Mouse (Mus musculus): ENCODE data around the gene Il1rn. TPM values are rescaled to one million over a fixed set of nuclear protein-coding genes. Genes with fewer than 3 reads are reported as not detected.

Gene Il1rn
- polyA plus RNA-seq, 1 experiment from 2014 or later, result 1.9 TPM

DNA sequence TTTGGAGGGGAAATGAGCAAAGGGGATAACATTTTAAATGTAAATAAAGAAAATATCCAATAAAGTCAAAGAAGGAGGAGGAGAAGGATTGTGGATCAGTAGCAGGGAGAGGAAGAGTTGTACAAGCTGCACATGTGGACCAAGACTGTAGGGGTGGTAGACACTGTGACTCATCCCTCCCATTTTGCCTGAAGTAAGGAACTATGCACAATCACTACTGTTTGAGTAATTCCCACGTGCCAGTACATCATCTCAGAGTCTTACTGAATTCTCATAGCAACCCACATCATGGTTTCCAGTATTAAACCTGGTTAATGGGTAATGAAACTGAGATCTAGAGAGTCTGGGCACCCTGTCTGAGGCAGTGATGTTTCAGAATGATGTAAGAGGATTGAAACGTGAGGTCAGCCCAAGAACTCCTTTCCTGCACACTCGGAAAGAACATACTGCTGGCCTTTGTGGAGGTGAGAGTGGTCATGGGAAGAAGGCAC lies 4.8 kb downstream of the Il1rn start:
- Histone ChIP-seq H3K4me1 (ENCODE audit: control insufficient read depth, insufficient read depth, low read length) (no peaks in the 10 kb centered on the region), H3K4me3 (ENCODE audit: low read depth, low read length) (no peak overlapping the region), H3K36me3 (ENCODE audit: control insufficient read depth, insufficient read depth, low read length) (no peaks in the 10 kb centered on the region), H3K9me3 (ENCODE audit: control insufficient read depth, low read depth, low read length) (no peaks in the 10 kb centered on the region), H3K4me2 (replicated peaks; ENCODE audit: low read depth, low read length) (no peak overlapping the region), H3K27ac (ENCODE audit: low read length) (no peak overlapping the region), H3K27me3 (ENCODE audit: control insufficient read depth, insufficient read depth, low read length) (no peaks in the 10 kb centered on the region), H3K9ac (replicated peaks; ENCODE audit: low read depth, low read length) (no peak overlapping the region)
- no peak for ATAC-seq (ENCODE audit: insufficient number of reproducible peaks, insufficient read depth, low FRiP score, low read depth)
- WGBS, result 59% methylated on average over 3 of the region's 3 CpGs

DNA sequence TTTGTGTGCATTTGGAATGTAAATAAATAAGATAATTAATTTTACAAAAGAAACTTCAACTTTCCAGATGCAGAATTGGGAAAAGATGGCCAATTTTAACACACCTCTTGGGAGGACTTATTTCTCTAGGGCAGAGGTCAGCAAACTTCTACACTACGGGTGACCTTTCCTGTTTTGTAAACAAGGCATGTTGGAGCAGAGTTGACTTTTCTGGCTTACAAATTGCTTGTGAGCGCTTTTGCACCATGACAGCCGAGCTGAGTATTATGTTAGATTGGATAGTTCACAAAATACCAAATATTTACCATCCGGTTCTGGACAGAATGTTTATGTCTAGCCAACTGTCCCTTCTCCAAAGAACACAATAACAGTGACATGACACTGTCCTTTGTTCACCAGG lies 8.0 kb downstream of the Il1rn start:
- 49% methylated on average over 4 of the region's 4 CpGs for WGBS
- H3K4me3 ChIP-seq (ENCODE audit: low read depth, low read length), result no peak overlapping the region

DNA sequence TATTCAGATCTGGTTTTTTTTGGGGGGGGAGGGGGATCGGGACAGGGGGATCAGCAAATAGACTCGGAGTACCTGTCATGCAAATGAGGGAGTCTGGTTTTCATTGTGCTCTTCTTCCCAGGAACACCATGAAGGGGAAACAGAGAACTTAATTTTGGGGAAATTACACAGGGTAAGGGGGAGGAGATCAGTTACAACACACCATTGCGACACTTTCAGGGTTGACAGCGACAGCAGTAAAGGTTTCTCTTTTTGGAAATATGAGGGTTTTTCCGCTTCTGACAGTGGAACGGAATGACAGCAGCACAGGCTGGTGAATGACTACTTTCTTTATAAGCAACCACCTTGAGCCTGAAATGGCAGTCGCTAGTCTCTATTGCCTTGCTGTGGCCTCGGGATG lies 8.4 kb downstream of the Il1rn start:
- Histone ChIP-seq H3K27ac (ENCODE audit: low read length) (no peak overlapping the region), H3K9me3 (ENCODE audit: control insufficient read depth, low read depth, low read length) (no peaks in the 10 kb centered on the region), H3K4me1 (ENCODE audit: control insufficient read depth, insufficient read depth, low read length) (no peaks in the 10 kb centered on the region), H3K4me2 (replicated peaks; ENCODE audit: low read depth, low read length) (no peak overlapping the region), H3K9ac (replicated peaks; ENCODE audit: low read depth, low read length) (no peak overlapping the region), H3K4me3 (ENCODE audit: low read depth, low read length) (no peak overlapping the region), H3K36me3 (ENCODE audit: control insufficient read depth, insufficient read depth, low read length) (no peaks in the 10 kb centered on the region), H3K27me3 (ENCODE audit: control insufficient read depth, insufficient read depth, low read length) (no peaks in the 10 kb centered on the region)
- 77% methylated on average over 8 of the region's 8 CpGs for WGBS
- ATAC-seq (ENCODE audit: insufficient number of reproducible peaks, insufficient read depth, low FRiP score, low read depth), result no peak

More for the DNA sequence above, 8.0 kb downstream of the Il1rn start:
- ATAC-seq (ENCODE audit: insufficient number of reproducible peaks, insufficient read depth, low FRiP score, low read depth), result no peak
- no peak overlapping the region for H3K9ac ChIP-seq (replicated peaks; ENCODE audit: low read depth, low read length)
- H3K27me3 ChIP-seq (ENCODE audit: control insufficient read depth, insufficient read depth, low read length), result no peaks in the 10 kb centered on the region
- no peaks in the 10 kb centered on the region for H3K36me3 ChIP-seq (ENCODE audit: control insufficient read depth, insufficient read depth, low read length)
- no peak overlapping the region for H3K27ac ChIP-seq (ENCODE audit: low read length)
- H3K9me3 ChIP-seq (ENCODE audit: control insufficient read depth, low read depth, low read length), result no peaks in the 10 kb centered on the region
- no peaks in the 10 kb centered on the region for H3K4me1 ChIP-seq (ENCODE audit: control insufficient read depth, insufficient read depth, low read length)
- no peak overlapping the region for H3K4me2 ChIP-seq (replicated peaks; ENCODE audit: low read depth, low read length)

DNA sequence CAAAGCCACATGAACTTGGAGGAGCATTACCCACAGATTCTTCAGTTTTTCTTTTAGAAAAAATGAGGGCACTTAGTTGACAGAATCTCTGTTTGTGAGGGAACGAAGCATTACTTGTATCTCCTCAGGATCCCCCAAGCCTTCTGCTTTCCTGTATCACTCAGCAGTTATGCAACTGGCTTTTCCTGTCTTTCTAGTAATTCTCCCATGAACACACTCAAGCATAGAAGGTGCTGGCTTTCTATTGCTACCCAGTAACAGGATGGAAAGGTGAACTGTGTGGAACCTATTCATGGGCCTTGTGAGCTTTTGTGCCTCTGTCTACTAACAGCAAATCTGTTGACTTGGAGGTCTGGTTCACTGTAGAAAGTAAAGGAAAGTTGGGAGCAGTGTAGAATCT lies 11.3 kb downstream of the Il1rn start:
- no peak overlapping the region for H3K4me2 ChIP-seq (replicated peaks; ENCODE audit: low read depth, low read length)
- no peak for ATAC-seq (ENCODE audit: insufficient number of reproducible peaks, insufficient read depth, low FRiP score, low read depth)
- H3K36me3 ChIP-seq (ENCODE audit: control insufficient read depth, insufficient read depth, low read length), result no peaks in the 10 kb centered on the region
- no peaks in the 10 kb centered on the region for H3K9me3 ChIP-seq (ENCODE audit: control insufficient read depth, low read depth, low read length)
- H3K4me1 ChIP-seq (ENCODE audit: control insufficient read depth, insufficient read depth, low read length), result no peaks in the 10 kb centered on the region
- 86% methylated on average over 1 of the region's 1 CpGs for WGBS
- H3K4me3 ChIP-seq (ENCODE audit: low read depth, low read length), result no peak overlapping the region
- no peaks in the 10 kb centered on the region for H3K27me3 ChIP-seq (ENCODE audit: control insufficient read depth, insufficient read depth, low read length)
- no peak overlapping the region for H3K27ac ChIP-seq (ENCODE audit: low read length)
- no peak overlapping the region for H3K9ac ChIP-seq (replicated peaks; ENCODE audit: low read depth, low read length)

DNA sequence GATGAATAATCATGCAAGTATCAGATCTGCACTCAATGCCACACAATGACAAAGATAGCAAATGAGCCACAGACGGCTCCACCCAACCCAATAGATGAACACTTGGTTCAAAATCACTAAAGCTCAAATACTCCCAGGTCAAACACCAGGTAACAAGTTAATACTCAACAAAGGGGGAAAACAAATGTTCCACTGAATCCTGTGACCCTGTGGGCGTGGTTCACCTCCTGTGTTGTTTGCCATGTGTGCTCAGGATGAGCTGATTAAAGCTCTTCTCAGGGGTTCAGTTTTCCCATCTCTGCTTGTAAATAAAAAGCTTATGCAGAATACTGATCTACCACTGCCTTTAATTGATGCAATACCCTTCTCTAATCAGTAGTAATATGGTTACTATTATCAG lies 14.5 kb downstream of the Il1rn start:
- no peak for ATAC-seq (ENCODE audit: insufficient number of reproducible peaks, insufficient read depth, low FRiP score, low read depth)
- H3K4me1 ChIP-seq (ENCODE audit: control insufficient read depth, insufficient read depth, low read length), result no peaks in the 10 kb centered on the region
- H3K4me3 ChIP-seq (ENCODE audit: low read depth, low read length), result no peak overlapping the region
- WGBS, result 73% methylated on average over 2 of the region's 2 CpGs
- no peak overlapping the region for H3K9ac ChIP-seq (replicated peaks; ENCODE audit: low read depth, low read length)
- H3K4me2 ChIP-seq (replicated peaks; ENCODE audit: low read depth, low read length), result no peak overlapping the region
- H3K27me3 ChIP-seq (ENCODE audit: control insufficient read depth, insufficient read depth, low read length), result no peaks in the 10 kb centered on the region
- H3K27ac ChIP-seq (ENCODE audit: low read length), result no peak overlapping the region
- no peaks in the 10 kb centered on the region for H3K36me3 ChIP-seq (ENCODE audit: control insufficient read depth, insufficient read depth, low read length)
- no peaks in the 10 kb centered on the region for H3K9me3 ChIP-seq (ENCODE audit: control insufficient read depth, low read depth, low read length)

DNA sequence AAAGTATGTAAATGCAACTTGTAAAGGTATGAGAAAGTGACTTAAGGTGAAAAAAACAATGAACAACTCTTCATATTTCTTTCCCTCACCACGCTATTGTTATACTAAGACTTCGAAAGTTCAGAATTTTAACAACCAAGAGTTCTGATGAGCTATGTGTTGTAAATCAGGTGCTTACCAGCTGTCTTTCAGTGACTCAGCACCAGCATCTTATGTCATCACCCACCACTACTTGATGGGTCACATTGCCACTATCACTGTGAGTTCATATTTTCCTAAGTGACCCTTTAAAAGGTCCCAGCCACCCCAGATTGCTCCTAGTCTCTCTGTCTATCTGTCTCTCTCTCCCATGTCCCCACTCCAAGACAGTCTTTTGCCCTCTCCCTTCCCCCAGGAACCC lies 16.4 kb downstream of the Il1rn start:
- Histone ChIP-seq H3K9ac (replicated peaks; ENCODE audit: low read depth, low read length) (no peak overlapping the region), H3K4me2 (replicated peaks; ENCODE audit: low read depth, low read length) (no peak overlapping the region), H3K4me1 (ENCODE audit: control insufficient read depth, insufficient read depth, low read length) (no peaks in the 10 kb centered on the region), H3K27me3 (ENCODE audit: control insufficient read depth, insufficient read depth, low read length) (no peaks in the 10 kb centered on the region), H3K4me3 (ENCODE audit: low read depth, low read length) (no peak overlapping the region), H3K36me3 (ENCODE audit: control insufficient read depth, insufficient read depth, low read length) (no peaks in the 10 kb centered on the region), H3K9me3 (ENCODE audit: control insufficient read depth, low read depth, low read length) (no peaks in the 10 kb centered on the region), H3K27ac (ENCODE audit: low read length) (no peak overlapping the region)
- 93% methylated on average over 2 of the region's 2 CpGs for WGBS
- ATAC-seq (ENCODE audit: insufficient number of reproducible peaks, insufficient read depth, low FRiP score, low read depth), result no peak

DNA sequence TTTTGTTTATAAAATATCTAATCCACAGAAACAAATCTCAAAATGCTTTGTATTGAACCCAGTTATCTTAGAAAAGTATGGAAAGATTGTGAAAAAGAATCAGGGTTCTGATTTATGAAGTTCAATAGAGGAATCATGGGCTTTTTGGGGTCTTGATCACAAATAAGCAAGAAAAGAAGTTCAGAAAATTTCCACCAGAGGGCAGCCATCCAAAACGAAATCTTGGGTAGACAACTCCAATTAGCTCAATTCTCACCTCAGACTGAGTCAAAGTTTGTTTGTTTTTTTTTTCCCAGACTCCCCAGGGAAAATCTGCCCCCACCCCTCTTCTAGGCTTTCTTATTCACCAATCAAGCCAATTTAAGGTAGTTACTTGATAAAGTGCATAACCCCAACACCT lies 21.0 kb downstream of the Il1rn start:
- H3K27me3 ChIP-seq (ENCODE audit: control insufficient read depth, insufficient read depth, low read length), result no peaks in the 10 kb centered on the region
- no peak overlapping the region for H3K4me2 ChIP-seq (replicated peaks; ENCODE audit: low read depth, low read length)
- no peak overlapping the region for H3K9ac ChIP-seq (replicated peaks; ENCODE audit: low read depth, low read length)
- no peaks in the 10 kb centered on the region for H3K9me3 ChIP-seq (ENCODE audit: control insufficient read depth, low read depth, low read length)
- H3K36me3 ChIP-seq (ENCODE audit: control insufficient read depth, insufficient read depth, low read length), result no peaks in the 10 kb centered on the region
- no peaks in the 10 kb centered on the region for H3K4me1 ChIP-seq (ENCODE audit: control insufficient read depth, insufficient read depth, low read length)
- no peak overlapping the region for H3K27ac ChIP-seq (ENCODE audit: low read length)
- WGBS, result 3% methylated on average over 1 of the region's 1 CpGs
- H3K4me3 ChIP-seq (ENCODE audit: low read depth, low read length), result no peak overlapping the region
- ATAC-seq (ENCODE audit: insufficient number of reproducible peaks, insufficient read depth, low FRiP score, low read depth), result no peak

DNA sequence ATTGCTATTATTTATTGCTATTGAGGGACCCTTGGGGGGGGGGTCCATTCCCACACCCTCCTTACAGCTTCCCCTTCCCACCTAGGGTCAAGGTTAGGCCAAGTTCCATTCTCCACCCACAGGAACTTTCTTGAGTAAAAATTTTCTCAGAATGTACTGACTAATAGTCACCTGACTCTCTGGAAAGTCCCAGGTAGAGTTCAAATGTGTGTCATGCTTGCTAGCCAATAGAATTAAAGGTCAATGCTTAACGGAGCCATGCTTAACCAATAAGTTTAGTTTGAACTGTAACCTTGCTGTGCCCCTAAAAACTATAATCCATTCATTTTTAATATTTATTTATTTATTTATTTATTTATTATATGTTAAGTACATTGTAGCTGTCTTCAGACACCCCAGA lies 22.7 kb downstream of the Il1rn start:
- no peak for ATAC-seq (ENCODE audit: insufficient number of reproducible peaks, insufficient read depth, low FRiP score, low read depth)
- no peaks in the 10 kb centered on the region for H3K27me3 ChIP-seq (ENCODE audit: control insufficient read depth, insufficient read depth, low read length)
- no peaks in the 10 kb centered on the region for H3K4me1 ChIP-seq (ENCODE audit: control insufficient read depth, insufficient read depth, low read length)
- WGBS, result 89% methylated on average over 1 of the region's 1 CpGs
- no peaks in the 10 kb centered on the region for H3K9me3 ChIP-seq (ENCODE audit: control insufficient read depth, low read depth, low read length)
- no peak overlapping the region for H3K27ac ChIP-seq (ENCODE audit: low read length)
- no peak overlapping the region for H3K9ac ChIP-seq (replicated peaks; ENCODE audit: low read depth, low read length)
- H3K36me3 ChIP-seq (ENCODE audit: control insufficient read depth, insufficient read depth, low read length), result no peaks in the 10 kb centered on the region
- no peak overlapping the region for H3K4me3 ChIP-seq (ENCODE audit: low read depth, low read length)
- no peak overlapping the region for H3K4me2 ChIP-seq (replicated peaks; ENCODE audit: low read depth, low read length)

DNA sequence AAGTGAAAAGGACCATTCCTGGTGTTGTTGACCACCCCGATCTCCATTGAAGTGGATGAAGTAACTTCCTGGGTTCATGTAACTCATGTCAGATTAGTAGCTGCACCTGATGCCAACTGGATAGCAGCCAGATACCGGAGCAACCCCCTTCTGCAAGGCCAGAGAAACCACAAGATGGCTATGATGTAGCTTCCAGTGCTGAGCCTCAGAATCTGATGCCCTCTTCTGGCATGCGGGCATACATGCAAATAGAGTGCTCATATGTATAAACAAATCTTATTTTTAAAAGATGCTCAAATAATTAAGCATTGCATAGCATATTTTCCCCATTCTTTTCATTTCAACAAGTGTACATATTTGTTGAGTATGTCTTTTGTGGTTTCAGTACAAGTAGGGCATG lies 27.2 kb downstream of the Il1rn start:
- no peak for ATAC-seq (ENCODE audit: insufficient number of reproducible peaks, insufficient read depth, low FRiP score, low read depth)
- Histone ChIP-seq H3K4me3 (ENCODE audit: low read depth, low read length) (no peak overlapping the region), H3K4me2 (replicated peaks; ENCODE audit: low read depth, low read length) (no peak overlapping the region), H3K27ac (ENCODE audit: low read length) (no peak overlapping the region), H3K27me3 (ENCODE audit: control insufficient read depth, insufficient read depth, low read length) (no peaks in the 10 kb centered on the region), H3K4me1 (ENCODE audit: control insufficient read depth, insufficient read depth, low read length) (0 out of 2 replicates have a peak, but pooled peaks cover 3% of the 10 kb centered on the region), H3K9ac (replicated peaks; ENCODE audit: low read depth, low read length) (no peak overlapping the region), H3K36me3 (ENCODE audit: control insufficient read depth, insufficient read depth, low read length) (no peaks in the 10 kb centered on the region), H3K9me3 (ENCODE audit: control insufficient read depth, low read depth, low read length) (no peaks in the 10 kb centered on the region)
- WGBS, result 84% methylated on average over 3 of the region's 3 CpGs

Data from stomach, embryonic 14.5 days (tissue).